In genomic region chr3:152193177-152193576, GRCm38 (mm10) we compare ENCODE assay signal across 8 mouse cellular contexts. TPM values are rescaled to one million over a fixed set of nuclear protein-coding genes. Genes with fewer than 3 reads are reported as not detected.
A peak's percentile ranks its signal among the peaks of the same experiment; 100 is the strongest.
DNase-seq lines count a peak whose midpoint lies in the region; ATAC-seq and TF ChIP-seq lines count a peak whose summit lies in the region.

No protein-coding gene starts in this region.

- H3K27me3 ChIP-seq in heart, postnatal 0 days (ENCODE audit: control insufficient read depth, insufficient read depth, low read length) = no peaks in the 10 kb centered on the region
- no peaks in the 10 kb centered on the region for H3K27me3 ChIP-seq in hindbrain, embryonic 12.5 days
- H3K27me3 ChIP-seq in midbrain, embryonic 13.5 days = 0 out of 2 replicates have a peak, but pooled peaks cover 2% of the 10 kb centered on the region

- no peaks in the 10 kb centered on the region for H3K36me3 ChIP-seq in heart, postnatal 0 days (replicated peaks; ENCODE audit: control insufficient read depth, insufficient read depth, low read length)
- no peaks in the 10 kb centered on the region for H3K36me3 ChIP-seq in hindbrain, embryonic 12.5 days
- no peaks in the 10 kb centered on the region for H3K36me3 ChIP-seq in midbrain, embryonic 13.5 days

- WGBS in heart, postnatal 0 days = under 1% methylated on average over 7 of the region's 7 CpGs
- WGBS in hindbrain, embryonic 12.5 days = 22% methylated on average over 7 of the region's 7 CpGs
- WGBS in midbrain, embryonic 13.5 days = 7% methylated on average over 7 of the region's 7 CpGs

- no peaks in the 10 kb centered on the region for H3K9me3 ChIP-seq in heart, postnatal 0 days (replicated peaks; ENCODE audit: control insufficient read depth, low read length)
- H3K9me3 ChIP-seq in hindbrain, embryonic 12.5 days (replicated peaks) = no peaks in the 10 kb centered on the region
- no peaks in the 10 kb centered on the region for H3K9me3 ChIP-seq in midbrain, embryonic 13.5 days

- H3K4me2 ChIP-seq in heart, postnatal 0 days (ENCODE audit: low read depth, low read length) = peak overlapping the region; percentile 61
- H3K4me2 ChIP-seq in hindbrain, embryonic 12.5 days (replicated peaks) = peak overlapping the region; percentile 56
- H3K4me2 ChIP-seq in midbrain, embryonic 13.5 days (replicated peaks) = peak overlapping the region; percentile 50

- peak overlapping the region; percentile 93 for H3K27ac ChIP-seq in heart, postnatal 0 days (ENCODE audit: low read depth)
- peak overlapping the region; percentile 36 for H3K27ac ChIP-seq in bone marrow macrophage, adult 2 months (ENCODE audit: insufficient read depth, low read depth, low read length)
- peak overlapping the region; percentile 69; the same call in 1 of the 2 replicates for H3K27ac ChIP-seq in hindbrain, embryonic 12.5 days
- H3K27ac ChIP-seq in midbrain, embryonic 13.5 days = peak overlapping the region; percentile 76

- ATAC-seq in heart, postnatal 0 days (ENCODE audit: insufficient read depth, low read depth) = no peak
- ATAC-seq in hindbrain, embryonic 12.5 days (ENCODE audit: low FRiP score) = no peak
- no peak for ATAC-seq in midbrain, embryonic 13.5 days

- peaks cover 11% of the 10 kb centered on the region for H3K4me1 ChIP-seq in heart, postnatal 0 days (ENCODE audit: control insufficient read depth, insufficient read depth)
- peaks cover 14% of the 10 kb centered on the region for H3K4me1 ChIP-seq in bone marrow macrophage, adult 2 months (ENCODE audit: control insufficient read depth, insufficient read depth, low read length)
- peaks cover 12% of the 10 kb centered on the region for H3K4me1 ChIP-seq in hindbrain, embryonic 12.5 days
- H3K4me1 ChIP-seq in midbrain, embryonic 13.5 days (replicated peaks) = peaks cover 16% of the 10 kb centered on the region

- H3K4me3 ChIP-seq in heart, postnatal 0 days (ENCODE audit: low read depth, low read length) = peak overlapping the region; percentile 78
- peak overlapping the region; percentile 64 for H3K4me3 ChIP-seq in bone marrow macrophage, adult 2 months (ENCODE audit: insufficient read depth, low read length)
- peak overlapping the region; percentile 44 for H3K4me3 ChIP-seq in hindbrain, embryonic 12.5 days
- peak overlapping the region; percentile 40 for H3K4me3 ChIP-seq in midbrain, embryonic 13.5 days (replicated peaks)

- DNase-seq in heart, postnatal 0 days (ENCODE audit: low spot score) = no peak
- no peak for DNase-seq in heart, adult 8-10 months (ENCODE audit: low spot score)
- DNase-seq in spleen, postnatal 10 days (ENCODE audit: low spot score in 2 of 2) = no peak
- no peak for DNase-seq in gastrocnemius, postnatal 4 days (ENCODE audit: low spot score in 2 of 2)
- DNase-seq in cerebellum, postnatal 10 days = no peak

- TF ChIP-seq POLR2A in bone marrow macrophage, adult 2 months (IDR thresholded peaks at IDR 0.05; ENCODE audit: borderline replicate concordance, low read depth, low read length) = no peak

- H3K9ac ChIP-seq in heart, postnatal 0 days (replicated peaks; ENCODE audit: low read depth, low read length) = peak overlapping the region; percentile 83
- peak overlapping the region; percentile 58 for H3K9ac ChIP-seq in hindbrain, embryonic 12.5 days
- H3K9ac ChIP-seq in midbrain, embryonic 13.5 days (replicated peaks) = peak overlapping the region; percentile 59

- no peak for TF ChIP-seq EP300 in heart, postnatal 0 days (IDR thresholded peaks at IDR 0.05; ENCODE audit: low read depth)

- TF ChIP-seq CTCF in heart, postnatal 0 days (IDR thresholded peaks at IDR 0.05; ENCODE audit: low read depth) = no peak
- no peak for TF ChIP-seq CTCF in bone marrow macrophage, adult 2 months (IDR thresholded peaks at IDR 0.05; ENCODE audit: low read depth, low read length)

RNA-seq across cellular contexts. Expression of gene Dnajb4, which starts 16.9 kb away (rescaled TPM):
- 52.9 and 54.5 TPM in 2 replicates for total RNA-seq in heart, postnatal 0 days (2014; rRNA removed; ENCODE audit: low replicate concordance)
- 60.1 TPM in 2 replicates for polyA plus RNA-seq in heart, postnatal 0 days (2015; fragmentation: Nextera tagmentation; extraction: Ambion mirVana)
- 100 to 1,000 TPM in 2 of 4 experiments, 10 to 100 TPM in 2; 88.0 to 125 (median 101) TPM for total RNA-seq in heart, adult 8-10 months (2022)
- polyA plus RNA-seq in bone marrow macrophage, adult 2 months (2012; ENCODE audit: insufficient read depth, insufficient read length, missing spikeins) = 20.5 and 26.0 TPM in 2 replicates
- polyA plus RNA-seq in hindbrain, embryonic 12.5 days (2016; fragmentation: Nextera tagmentation; extraction: Ambion mirVana) = 32.3 and 32.9 TPM in 2 replicates
- polyA plus RNA-seq in midbrain, embryonic 13.5 days (2015; fragmentation: Nextera tagmentation; extraction: Ambion mirVana) = 33.9 and 37.8 TPM in 2 replicates
- total RNA-seq in gastrocnemius, postnatal 4 days (2021) = 10 to 100 TPM; 65.3 to 87.7 TPM

RNA-seq across cellular contexts. Expression of gene Fubp1, which starts 17.0 kb away (rescaled TPM):
- total RNA-seq in heart, postnatal 0 days (2014; rRNA removed; ENCODE audit: low replicate concordance) = 71.2 and 131 TPM in 2 replicates
- polyA plus RNA-seq in heart, postnatal 0 days (2015; fragmentation: Nextera tagmentation; extraction: Ambion mirVana) = 72.9 and 80.7 TPM in 2 replicates
- 10 to 100 TPM; 44.3 to 55.0 (median 52.5) TPM for total RNA-seq in heart, adult 8-10 months (2022)
- 49.4 and 50.8 TPM in 2 replicates for polyA plus RNA-seq in bone marrow macrophage, adult 2 months (2012; ENCODE audit: insufficient read depth, insufficient read length, missing spikeins)
- 359 and 362 TPM in 2 replicates for polyA plus RNA-seq in hindbrain, embryonic 12.5 days (2016; fragmentation: Nextera tagmentation; extraction: Ambion mirVana)
- 353 and 372 TPM in 2 replicates for polyA plus RNA-seq in midbrain, embryonic 13.5 days (2015; fragmentation: Nextera tagmentation; extraction: Ambion mirVana)
- total RNA-seq in gastrocnemius, postnatal 4 days (2021) = 100 to 1,000 TPM; 105 to 116 TPM

RNA-seq across cellular contexts. Expression of gene Gipc2, which starts 27.1 kb away (rescaled TPM):
- not detected in 2 replicates for total RNA-seq in heart, postnatal 0 days (2014; rRNA removed; ENCODE audit: low replicate concordance)
- 3.3 and 3.6 TPM in 2 replicates for polyA plus RNA-seq in heart, postnatal 0 days (2015; fragmentation: Nextera tagmentation; extraction: Ambion mirVana)
- total RNA-seq in heart, adult 8-10 months (2022) = 1 to 10 TPM; 3.0 to 4.8 (median 3.4) TPM
- polyA plus RNA-seq in bone marrow macrophage, adult 2 months (2012; ENCODE audit: insufficient read depth, insufficient read length, missing spikeins) = 1.2 TPM in 1 of 2 replicates, not detected in the other
- 2.6 and 3.3 TPM in 2 replicates for polyA plus RNA-seq in hindbrain, embryonic 12.5 days (2016; fragmentation: Nextera tagmentation; extraction: Ambion mirVana)
- polyA plus RNA-seq in midbrain, embryonic 13.5 days (2015; fragmentation: Nextera tagmentation; extraction: Ambion mirVana) = 3.4 and 5.3 TPM in 2 replicates
- 1 to 10 TPM in 1 of 2 experiments, under 1 TPM in 1; 0.86 to 1.4 TPM for total RNA-seq in gastrocnemius, postnatal 4 days (2021)

Comparison
In these comparisons a context has a peak if more than half of its experiments do, and no peak if none do; other contexts are left out.
1. H3K27ac ChIP-seq: peak in every context shown above with its lines; median percentile 93 in heart, postnatal 0 days; 76 in midbrain, embryonic 13.5 days; 69 in hindbrain, embryonic 12.5 days; 36 in bone marrow macrophage, adult 2 months.